Mouse (Mus musculus) bone marrow, adult 2 months (tissue): Measurements from ENCODE around the gene Mta2.

Experiments
- CTCF ChIP-seq: fragments of 200-500 bp; IDR thresholded peaks from 2 replicates; pipeline ENCODE4 v1.5.1; 2011; ENCODE audit warnings: low read length, control low read depth; ENCODE audit not compliant: control insufficient read depth, insufficient read depth
- POLR2A ChIP-seq: fragments of 200-500 bp; IDR thresholded peaks from 2 replicates; pipeline ENCODE4 v1.6.1; 2011; ENCODE audit warnings: low read depth, mild to moderate bottlenecking, control low read depth, low read length, borderline replicate concordance; ENCODE audit not compliant: control insufficient read depth

GRCm38 (mm10) chr19:8911810-8912209, 29.9 kb upstream of the Mta2 start:
- TF ChIP-seq POLR2A = no peak
- TF ChIP-seq CTCF = no peak
